ENCODE assay signal across 9 mouse cellular contexts in genomic region chr7:135861409-135861805, GRCm38 (mm10).
DNase-seq lines count a peak whose midpoint lies in the region; ATAC-seq and TF ChIP-seq lines count a peak whose summit lies in the region.
"Had no signal": no experiment of that assay in that cellular context is flagged by ENCODE, and none has a peak within 500 bp of the region (broad histone marks: within the 10 kb centered on the region; RNA-seq: fewer than 3 reads in every experiment).

No protein-coding gene starts in this region.

- DNase-seq in kidney, adult 11 months: peak; percentile 16
- DNase-seq in kidney, adult 18-20 months: no peak
- DNase-seq in heart, postnatal 0 days (ENCODE audit: low spot score): no peak
- no peak for DNase-seq in cerebellum, adult 9-10 months
- no peak for DNase-seq in right cerebral cortex, postnatal 14 days

- no peaks in the 10 kb centered on the region for H3K9me3 ChIP-seq in heart, postnatal 0 days (replicated peaks; ENCODE audit: control insufficient read depth, low read length)
- no peaks in the 10 kb centered on the region for H3K9me3 ChIP-seq in limb, embryonic 12.5 days
- H3K9me3 ChIP-seq in stomach, embryonic 16.5 days (replicated peaks; ENCODE audit: control insufficient read depth, low read length): no peaks in the 10 kb centered on the region

- WGBS in heart, postnatal 0 days: 48% methylated on average over 7 of the region's 7 CpGs
- 61% methylated on average over 7 of the region's 7 CpGs for whole genome bisulfite sequencing in limb, embryonic 12.5 days
- WGBS in stomach, embryonic 16.5 days: 36% methylated on average over 7 of the region's 7 CpGs

- no peak overlapping the region for H3K9ac ChIP-seq in heart, postnatal 0 days (replicated peaks; ENCODE audit: low read depth, low read length)
- H3K9ac ChIP-seq in limb, embryonic 12.5 days (replicated peaks): no peak overlapping the region
- no peak overlapping the region for H3K9ac ChIP-seq in stomach, embryonic 16.5 days (ENCODE audit: low read length)

- ATAC-seq in heart, postnatal 0 days (ENCODE audit: insufficient read depth, low read depth): peak; percentile 49
- no peak for ATAC-seq in limb, embryonic 12.5 days (ENCODE audit: insufficient number of reproducible peaks, insufficient read depth, low FRiP score, low TSS enrichment, low read depth)
- ATAC-seq in stomach, embryonic 16.5 days (ENCODE audit: insufficient read depth, low FRiP score): peak; percentile 49

- no peak overlapping the region for H3K4me2 ChIP-seq in heart, postnatal 0 days (ENCODE audit: low read depth, low read length)
- H3K4me2 ChIP-seq in limb, embryonic 12.5 days: no peak overlapping the region
- no peak overlapping the region for H3K4me2 ChIP-seq in stomach, embryonic 16.5 days (ENCODE audit: low read depth, low read length)

- H3K4me1 ChIP-seq in heart, postnatal 0 days (ENCODE audit: control insufficient read depth, insufficient read depth): peaks cover 15% of the 10 kb centered on the region
- peaks cover 50% of the 10 kb centered on the region for H3K4me1 ChIP-seq in limb, embryonic 12.5 days (replicated peaks)
- H3K4me1 ChIP-seq in stomach, embryonic 16.5 days (ENCODE audit: control insufficient read depth, insufficient read depth, low read length): peaks cover 28% of the 10 kb centered on the region

- TF ChIP-seq CTCF in heart, postnatal 0 days (IDR thresholded peaks at IDR 0.05; ENCODE audit: low read depth): no peak

- no peaks in the 10 kb centered on the region for H3K27me3 ChIP-seq in heart, postnatal 0 days (ENCODE audit: control insufficient read depth, insufficient read depth, low read length)
- 0 out of 2 replicates have a peak, but pooled peaks cover 10% of the 10 kb centered on the region for H3K27me3 ChIP-seq in limb, embryonic 12.5 days
- H3K27me3 ChIP-seq in stomach, embryonic 16.5 days (ENCODE audit: control insufficient read depth, insufficient read depth, low read length): no peaks in the 10 kb centered on the region

- H3K4me3 ChIP-seq in heart, postnatal 0 days (ENCODE audit: low read depth, low read length): no peak overlapping the region
- H3K4me3 ChIP-seq in limb, embryonic 12.5 days (replicated peaks): no peak overlapping the region
- no peak overlapping the region for H3K4me3 ChIP-seq in stomach, embryonic 16.5 days (replicated peaks; ENCODE audit: low read length)

- TF ChIP-seq EP300 in heart, postnatal 0 days (IDR thresholded peaks at IDR 0.05; ENCODE audit: low read depth): 0 out of 2 replicates have a peak, but pooled peaks have one; percentile 41

- H3K27ac ChIP-seq in heart, postnatal 0 days (ENCODE audit: low read depth): peak overlapping the region; percentile 62
- peak overlapping the region; percentile 73; the same call in 1 of the 2 replicates for H3K27ac ChIP-seq in limb, embryonic 12.5 days
- peak overlapping the region; percentile 65 for H3K27ac ChIP-seq in stomach, embryonic 16.5 days (ENCODE audit: low read length)
- H3K27ac ChIP-seq: macrophage had no signal

- H3K36me3 ChIP-seq in heart, postnatal 0 days (replicated peaks; ENCODE audit: control insufficient read depth, insufficient read depth, low read length): no peaks in the 10 kb centered on the region
- H3K36me3 ChIP-seq in limb, embryonic 12.5 days: no peaks in the 10 kb centered on the region
- H3K36me3 ChIP-seq in stomach, embryonic 16.5 days (ENCODE audit: control insufficient read depth, insufficient read depth, low read length): no peaks in the 10 kb centered on the region
- H3K36me3 ChIP-seq: G1E had no signal
